Mouse (Mus musculus) ES-E14 (cell line): ENCODE measurements around the gene Rnf41. TPM values are rescaled to one million over a fixed set of nuclear protein-coding genes. Genes with fewer than 3 reads are reported as not detected.

Experiments used
- DNase-seq: peaks from one replicate; pipeline ENCODE4 v3.0.0-alpha.2; 2013; ENCODE audit warnings: low read depth, low spot score
- H3K27ac ChIP-seq: 2 replicates; pipeline ENCODE4 v1.5.1; 2012; ENCODE audit warnings: low read depth, mild to moderate bottlenecking, low read length, moderate library complexity, mixed read lengths; ENCODE audit not compliant: poor library complexity, insufficient read depth, severe bottlenecking
- H3K36me3 ChIP-seq: 2 replicates; pipeline ENCODE4 v1.6.1; 2012; ENCODE audit warnings: mild to moderate bottlenecking, low read length, moderate library complexity, mixed read lengths; ENCODE audit not compliant: control insufficient read depth, poor library complexity, insufficient read depth, severe bottlenecking
- H3K4me1 ChIP-seq, 2 experiments: fragments of 150-350 bp in 1 of 2; sonication (generic) in 1 of 2; 2 replicates each; pipeline ENCODE4 v1.6.1; 2012; ENCODE audit warnings: low read length in 2 of 2, mild to moderate bottlenecking in 1 of 2, mixed read lengths in 1 of 2; ENCODE audit not compliant: control insufficient read depth in 2 of 2, insufficient read depth in 2 of 2, poor library complexity in 1 of 2
- H3K4me3 ChIP-seq, 2 experiments: fragments of 150-350 bp in 1 of 2; sonication (generic) in 1 of 2; 2 replicates each; pipeline ENCODE4 v1.5.1; 2012; ENCODE audit warnings: low read length in 2 of 2, low read depth in 1 of 2, mild to moderate bottlenecking in 1 of 2, mixed read lengths in 1 of 2; ENCODE audit not compliant: insufficient read depth in 1 of 2, poor library complexity in 1 of 2, severe bottlenecking in 1 of 2
- H3K9ac ChIP-seq: 2 replicates; pipeline ENCODE4 v1.6.1; 2012; ENCODE audit warnings: low read depth, mild to moderate bottlenecking, low read length, mixed read lengths; ENCODE audit not compliant: poor library complexity, insufficient read depth, severe bottlenecking
- H3K9me3 ChIP-seq: fragments of 150-350 bp; sonication (generic); 2 replicates; pipeline ENCODE4 v1.6.1; 2012; ENCODE audit warnings: low read depth, mild to moderate bottlenecking, low read length; ENCODE audit not compliant: control insufficient read depth, insufficient read depth
- CHD2 ChIP-seq: IDR thresholded peaks from 2 replicates; pipeline ENCODE4 v1.6.1; 2014; ENCODE audit warnings: mild to moderate bottlenecking, low read depth, low read length, inconsistent platforms
- HCFC1 ChIP-seq: IDR thresholded peaks from 2 replicates; pipeline ENCODE4 v1.6.1; 2012; ENCODE audit warnings: low read length, inconsistent platforms, borderline replicate concordance; ENCODE audit not compliant: insufficient read depth
- MAFK ChIP-seq: IDR thresholded peaks from 2 replicates; pipeline ENCODE4 v1.6.1; 2014; ENCODE audit warnings: mild to moderate bottlenecking, low read depth, low read length, inconsistent platforms; ENCODE audit not compliant: insufficient read depth
- ZC3H11A ChIP-seq: IDR thresholded peaks from 2 replicates; pipeline ENCODE4 v1.6.1; 2012; ENCODE audit warnings: low read depth, mild to moderate bottlenecking, inconsistent platforms, low read length, borderline replicate concordance
- ZNF384 ChIP-seq: IDR thresholded peaks from 2 replicates; pipeline ENCODE4 v1.6.1; 2012; ENCODE audit warnings: low read depth, low read length, inconsistent platforms
- in situ Hi-C, 2 experiments: fragments of 600-800 bp; cut with MboI; formaldehyde crosslinking; loops; one replicate each; pipeline ENCODE4 v1.15.1; 2025; ENCODE audit warnings: low sequenced_read_pairs in 2 of 2, inconsistent platforms in 1 of 2; ENCODE audit not compliant: unreplicated experiment in 2 of 2
- total RNA-seq: library from RNA; depleted of rRNA; stranded (reverse); fragments of 300-350 nt; gene quantifications from 2 replicates; pipeline ENCODE4 v1.2.3, GENCODE M21; 2012

Rnf41 gene
- total RNA-seq, 1 experiment: 41.3 TPM

DNA sequence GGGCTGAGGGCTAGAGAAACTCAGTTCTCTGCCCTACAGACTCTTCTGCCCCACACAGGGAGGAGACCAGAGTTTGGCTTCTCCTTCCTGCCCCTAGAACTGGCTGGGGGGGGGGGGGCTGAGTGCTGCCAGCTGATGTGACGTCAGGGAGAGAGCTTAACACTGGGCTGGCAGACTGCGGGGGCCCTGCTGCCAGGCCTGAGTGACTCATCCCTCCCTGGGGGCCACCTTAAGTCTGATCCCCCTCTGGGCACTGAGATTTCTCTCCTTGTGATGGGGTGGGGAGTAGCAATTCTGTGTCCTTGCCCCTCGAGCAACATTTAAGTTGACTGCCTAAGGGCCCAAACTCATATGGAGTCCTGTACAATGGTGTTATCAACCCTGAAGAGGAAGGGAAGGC, 33.0 kb upstream of the Rnf41 start:
- H3K4me3 ChIP-seq: no peak overlapping the region
- no peak for DNase-seq
- peaks cover 0 to 4% of the 10 kb centered on the region in 2 experiments; a peak in 1 of 4 replicates for H3K4me1 ChIP-seq
- in situ Hi-C loops: no loop called here
- H3K36me3 ChIP-seq: peaks cover 29% of the 10 kb centered on the region
- no peaks in the 10 kb centered on the region for H3K9me3 ChIP-seq
- H3K9ac ChIP-seq: no peak overlapping the region
- H3K27ac ChIP-seq: no peak overlapping the region
- TF ChIP-seq ZC3H11A (no peak), CHD2 (no peak), ZNF384 (no peak), MAFK (no peak), HCFC1 (no peak)

DNA sequence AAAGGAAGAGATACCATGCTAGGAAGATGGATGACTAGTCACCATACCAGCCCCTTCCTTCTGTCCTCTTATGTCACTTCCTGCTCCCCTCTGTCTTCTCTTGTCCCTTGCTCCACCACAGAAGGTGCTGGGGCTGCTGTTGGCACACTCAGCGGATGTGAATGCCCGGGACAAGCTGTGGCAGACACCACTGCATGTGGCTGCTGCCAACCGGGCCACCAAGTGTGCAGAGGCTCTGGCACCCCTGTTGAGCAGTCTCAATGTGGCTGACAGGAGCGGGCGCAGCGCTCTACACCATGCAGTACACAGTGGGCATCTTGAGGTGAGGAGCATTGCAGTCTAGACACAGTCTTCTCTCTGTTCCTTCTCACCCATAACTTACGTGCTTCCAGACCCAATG, 32.2 kb upstream of the Rnf41 start:
- Histone ChIP-seq H3K36me3 (peaks cover 36% of the 10 kb centered on the region), H3K27ac (no peak overlapping the region), H3K4me3 (no peak overlapping the region), H3K9me3 (no peaks in the 10 kb centered on the region), H3K9ac (no peak overlapping the region), H3K4me1 (peaks cover 0 to 4% of the 10 kb centered on the region in 2 experiments; a peak in 1 of 4 replicates)
- no peak for TF ChIP-seq ZNF384
- no peak for TF ChIP-seq CHD2
- in situ Hi-C loops: no loop called here
- no peak for DNase-seq

GRCm38 (mm10) chr10:128380565-128380964, 30.9 kb upstream of the Rnf41 start:
- in situ Hi-C loops: no loop called here
- H3K27ac ChIP-seq: no peak overlapping the region
- TF ChIP-seq MAFK (no peak), CHD2 (no peak), ZC3H11A (no peak), ZNF384 (no peak), HCFC1 (no peak)
- H3K36me3 ChIP-seq: peaks cover 41% of the 10 kb centered on the region
- no peak overlapping the region for H3K9ac ChIP-seq
- peaks cover 0 to 4% of the 10 kb centered on the region in 2 experiments; a peak in 1 of 4 replicates for H3K4me1 ChIP-seq
- no peak overlapping the region for H3K4me3 ChIP-seq
- DNase-seq: no peak
- H3K9me3 ChIP-seq: no peaks in the 10 kb centered on the region

DNA sequence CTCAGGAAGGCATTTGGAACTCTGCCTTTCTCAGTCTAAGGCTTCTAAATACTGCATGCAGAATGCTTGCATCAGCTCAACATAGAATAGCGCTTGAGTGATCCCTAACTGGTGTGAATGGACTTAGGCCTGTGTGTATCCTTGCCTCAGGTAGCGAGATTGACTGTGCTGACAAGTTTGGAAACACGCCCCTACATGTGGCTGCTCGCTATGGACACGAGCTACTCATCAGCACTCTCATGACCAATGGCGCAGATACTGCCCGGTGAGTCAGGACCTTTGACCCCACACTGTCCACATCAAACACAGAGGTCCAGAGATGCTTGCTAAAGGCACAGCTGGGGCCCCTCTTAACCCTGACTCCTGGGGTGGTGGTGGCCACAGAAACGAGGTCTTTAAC, 29.0 kb upstream of the Rnf41 start:
- in situ Hi-C loops: no loop called here
- Histone ChIP-seq H3K36me3 (peaks cover 56% of the 10 kb centered on the region), H3K4me3 (no peak overlapping the region)

DNA sequence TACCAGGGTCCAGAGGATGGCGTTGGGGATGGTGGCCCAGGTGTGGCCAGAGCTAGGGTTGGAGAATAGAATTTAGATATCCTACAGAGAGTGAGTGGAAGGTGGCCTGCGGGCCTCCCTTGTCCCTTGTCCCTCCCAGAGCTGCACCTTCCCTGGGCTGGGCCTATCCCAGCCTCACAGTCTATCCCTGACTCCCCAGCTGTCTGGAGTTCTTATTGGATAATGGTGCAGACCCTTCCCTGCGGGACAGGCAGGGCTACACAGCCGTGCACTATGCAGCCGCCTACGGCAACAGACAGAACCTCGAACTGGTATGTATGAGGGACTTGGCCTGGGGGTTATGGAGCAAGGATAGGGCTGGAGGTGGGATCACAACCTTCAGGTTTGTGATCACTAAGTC, 25.6 kb upstream of the Rnf41 start:
- in situ Hi-C loops: no loop called here
- Histone ChIP-seq H3K4me3 (no peak overlapping the region), H3K27ac (no peak overlapping the region), H3K36me3 (peaks cover 80% of the 10 kb centered on the region), H3K9me3 (no peaks in the 10 kb centered on the region), H3K9ac (no peak overlapping the region), H3K4me1 (peaks cover 0 to 3% of the 10 kb centered on the region in 2 experiments; a peak in 1 of 4 replicates)
- DNase-seq: no peak
- TF ChIP-seq MAFK (no peak), CHD2 (no peak), ZC3H11A (no peak), HCFC1 (no peak), ZNF384 (no peak)

More for the DNA sequence above, 29.0 kb upstream of the Rnf41 start:
- TF ChIP-seq ZC3H11A (no peak), HCFC1 (no peak), ZNF384 (no peak), MAFK (no peak), CHD2 (no peak)
- Histone ChIP-seq H3K9me3 (no peaks in the 10 kb centered on the region), H3K9ac (no peak overlapping the region), H3K4me1 (peaks cover 0 to 4% of the 10 kb centered on the region in 2 experiments; a peak in 1 of 4 replicates), H3K27ac (no peak overlapping the region)
- no peak for DNase-seq
